Comparison of ENCODE assay signal across 20 mouse cellular contexts in the genomic region with DNA sequence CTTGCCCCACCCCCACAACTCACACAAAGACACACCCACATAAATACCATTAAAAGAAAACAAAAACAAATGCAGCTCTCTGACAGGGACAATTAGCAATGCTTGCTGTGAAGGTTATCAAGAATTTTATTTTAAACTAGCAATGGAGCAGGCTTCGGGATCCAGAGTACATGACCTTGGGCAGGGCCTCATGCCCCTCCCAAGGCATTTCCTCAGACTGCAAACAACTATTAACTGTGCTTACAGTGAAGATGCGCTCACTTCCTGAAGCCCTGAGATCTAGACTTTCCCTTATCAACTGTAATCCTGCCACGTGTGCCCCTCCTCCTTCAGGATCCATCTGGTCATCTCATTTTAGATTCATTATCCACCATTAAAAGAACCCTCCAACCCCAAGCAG. TPM values are rescaled to one million over a fixed set of nuclear protein-coding genes. Genes with fewer than 3 reads are reported as not detected.
A peak's percentile ranks its signal among the peaks of the same experiment; 100 is the strongest.
DNase-seq lines count a peak whose midpoint lies in the region; TF ChIP-seq lines count a peak whose summit lies in the region.
"Had no signal": no experiment of that assay in that cellular context is flagged by ENCODE, and none has a peak within 500 bp of the region (broad histone marks: within the 10 kb centered on the region; RNA-seq: fewer than 3 reads in every experiment).

No protein-coding gene starts in this region.

- H3K9ac ChIP-seq in ES-Bruce4 (ENCODE audit: low read depth, poor library complexity, severe bottlenecking) (no peak overlapping the region), ES-E14 (ENCODE audit: insufficient read depth, low read depth, low read length, poor library complexity, severe bottlenecking) (no peak overlapping the region)
- H3K9ac ChIP-seq: forebrain, postnatal 0 days; heart, embryonic 13.5 days; hindbrain, embryonic 15.5 days; kidney, embryonic 15.5 days; limb, embryonic 13.5 days; midbrain, embryonic 13.5 days had no signal

- 65% methylated on average over 3 of the region's 3 CpGs for WGBS in heart, embryonic 10.5 days
- WGBS in midbrain, embryonic 10.5 days: 85% methylated on average over 3 of the region's 3 CpGs

- peaks cover 7% of the 10 kb centered on the region; the same call in 1 of the 2 replicates for H3K4me1 ChIP-seq in heart, embryonic 10.5 days
- H3K4me1 ChIP-seq in ES-Bruce4 (ENCODE audit: control insufficient read depth, insufficient read depth, low read length): no peaks in the 10 kb centered on the region
- H3K4me1 ChIP-seq in ES-E14 (ENCODE audit: control insufficient read depth in 2 of 2, insufficient read depth in 2 of 2, low read length in 2 of 2, poor library complexity in 1 of 2): peaks cover 2 to 7% of the 10 kb centered on the region in 2 experiments; a peak in 3 of 4 replicates
- no peaks in the 10 kb centered on the region for H3K4me1 ChIP-seq in midbrain, embryonic 10.5 days
- H3K4me1 ChIP-seq: hindbrain, embryonic 15.5 days; midbrain, embryonic 13.5 days had no signal

- no peak overlapping the region for H3K27ac ChIP-seq in heart, embryonic 10.5 days
- peak overlapping the region; percentile 3; the same call in 1 of the 2 replicates for H3K27ac ChIP-seq in ES-Bruce4 (ENCODE audit: insufficient read depth, low read length)
- peak overlapping the region; percentile 14; the same call in 1 of the 2 replicates for H3K27ac ChIP-seq in ES-E14 (ENCODE audit: insufficient read depth, low read depth, low read length, poor library complexity, severe bottlenecking)
- H3K27ac ChIP-seq in midbrain, embryonic 10.5 days (replicated peaks): no peak overlapping the region
- H3K27ac ChIP-seq in layer of hippocampus, adult 2 months: no peak overlapping the region
- H3K27ac ChIP-seq: heart, embryonic 13.5 days; hindbrain, embryonic 10.5 days; hindbrain, embryonic 15.5 days; kidney, embryonic 15.5 days; limb, embryonic 13.5 days; midbrain, embryonic 13.5 days had no signal

- intact Hi-C loops in heart, postnatal 36 days (cut with DNase I): no loop called here

- no peaks in the 10 kb centered on the region for H3K9me3 ChIP-seq in heart, embryonic 10.5 days
- H3K9me3 ChIP-seq in ES-Bruce4 (replicated peaks; ENCODE audit: control insufficient read depth, insufficient read depth, low read length, poor library complexity, severe bottlenecking) (no peaks in the 10 kb centered on the region), ES-E14 (ENCODE audit: control insufficient read depth, insufficient read depth, low read depth, low read length) (no peaks in the 10 kb centered on the region)
- H3K9me3 ChIP-seq in midbrain, embryonic 10.5 days (replicated peaks): peaks cover 5% of the 10 kb centered on the region; the same call in 1 of the 2 replicates
- H3K9me3 ChIP-seq: heart, embryonic 13.5 days; hindbrain, embryonic 15.5 days had no signal

- H3K27me3 ChIP-seq in heart, embryonic 10.5 days (ENCODE audit: insufficient read depth, poor library complexity, severe bottlenecking): no peaks in the 10 kb centered on the region
- no peaks in the 10 kb centered on the region for H3K27me3 ChIP-seq in ES-Bruce4 (ENCODE audit: control insufficient read depth, insufficient read depth, low read length, poor library complexity, severe bottlenecking)
- H3K27me3 ChIP-seq in midbrain, embryonic 10.5 days (ENCODE audit: low read depth, poor library complexity, severe bottlenecking): no peaks in the 10 kb centered on the region
- H3K27me3 ChIP-seq: heart, embryonic 13.5 days; hindbrain, embryonic 15.5 days; kidney, embryonic 15.5 days; limb, embryonic 13.5 days; megakaryocyte, embryonic 14.5 days; midbrain, embryonic 13.5 days had no signal

- no peak for TF ChIP-seq EP300 in ES-Bruce4 (IDR thresholded peaks at IDR 0.05; ENCODE audit: insufficient read depth, low read depth, low read length)

- peak; percentile 38 for DNase-seq in heart, embryonic 10.5 days (ENCODE audit: low spot score)
- DNase-seq in heart, postnatal 36 days: no peak
- DNase-seq in ES-E14 (ENCODE audit: low read depth, low spot score): no peak
- peak; percentile 65 for DNase-seq in lung, postnatal 36 days
- no peak for DNase-seq in midbrain, embryonic 10.5 days (ENCODE audit: low spot score)
- no peak for DNase-seq in layer of hippocampus, adult 2 months (ENCODE audit: low spot score in 2 of 2)
- DNase-seq: adrenal gland, postnatal 25 days; cerebellum, adult 18-20 months; cerebellum, postnatal 10 days; forebrain, postnatal 0 days; kidney, adult 11 months had no signal

- in situ Hi-C loops in ES-E14 (cut with MboI; ENCODE audit: low sequenced_read_pairs in 2 of 2, unreplicated experiment in 2 of 2): no loop called here

- no peak for TF ChIP-seq POLR2A in ES-Bruce4 (IDR thresholded peaks at IDR 0.05; ENCODE audit: insufficient read depth, low read length)

- TF ChIP-seq CTCF in ES-Bruce4 (IDR thresholded peaks at IDR 0.05; ENCODE audit: low read depth, low read length): no peak
- no peak for TF ChIP-seq CTCF in layer of hippocampus, adult 2 months (conservative IDR thresholded peaks at IDR 0.05)

- H3K4me3 ChIP-seq in heart, embryonic 10.5 days: no peak overlapping the region
- H3K4me3 ChIP-seq in ES-Bruce4 (ENCODE audit: low read depth, low read length): no peak overlapping the region
- H3K4me3 ChIP-seq in ES-E14 (ENCODE audit: insufficient read depth in 1 of 2, low read depth in 1 of 2, low read length in 2 of 2, poor library complexity in 1 of 2, severe bottlenecking in 1 of 2): no peak overlapping the region
- no peak overlapping the region for H3K4me3 ChIP-seq in midbrain, embryonic 10.5 days
- H3K4me3 ChIP-seq in layer of hippocampus, adult 2 months: no peak overlapping the region
- H3K4me3 ChIP-seq: erythroblast, embryonic 14.5 days; heart, embryonic 13.5 days; hindbrain, embryonic 10.5 days; hindbrain, embryonic 15.5 days; kidney, embryonic 15.5 days; limb, embryonic 13.5 days; midbrain, embryonic 13.5 days had no signal

- peaks cover 15% of the 10 kb centered on the region for H3K36me3 ChIP-seq in heart, embryonic 10.5 days
- H3K36me3 ChIP-seq in ES-Bruce4 (ENCODE audit: control insufficient read depth, insufficient read depth, low read length, poor library complexity, severe bottlenecking) (peaks cover 5% of the 10 kb centered on the region), ES-E14 (ENCODE audit: control insufficient read depth, insufficient read depth, low read length, poor library complexity, severe bottlenecking) (peaks cover 4% of the 10 kb centered on the region; the same call in 1 of the 2 replicates)
- H3K36me3 ChIP-seq in midbrain, embryonic 10.5 days: peaks cover 26% of the 10 kb centered on the region

TF ChIP-seq in ES-E14, 5 proteins besides CTCF, POLR2A, EP300 and RAD21:
- TF ChIP-seq CHD2 (IDR thresholded peaks at IDR 0.05; ENCODE audit: low read depth, low read length): no peak
- TF ChIP-seq HCFC1 (IDR thresholded peaks at IDR 0.05; ENCODE audit: borderline replicate concordance, insufficient read depth, low read length): no peak
- TF ChIP-seq ZC3H11A (IDR thresholded peaks at IDR 0.05; ENCODE audit: borderline replicate concordance, low read depth, low read length): no peak
- no peak for TF ChIP-seq ZNF384 (IDR thresholded peaks at IDR 0.05; ENCODE audit: low read depth, low read length)
- TF ChIP-seq MAFK (IDR thresholded peaks at IDR 0.05; ENCODE audit: insufficient read depth, low read depth, low read length): no peak

RNA-seq across cellular contexts. Expression of a gene that starts 36.6 kb away (rescaled TPM):
- 2.0 and 2.4 TPM in 2 replicates for polyA plus RNA-seq in heart, embryonic 10.5 days (2016; fragmentation: Nextera tagmentation; extraction: Ambion mirVana)
- 10 to 100 TPM; 10.8 to 11.6 TPM for total RNA-seq in heart, postnatal 36 days (2021)
- polyA plus RNA-seq in ES-Bruce4 (2011; ENCODE audit: insufficient read depth, insufficient read length, low read depth, missing spikeins): 53.8 and 55.5 TPM in 2 replicates
- 7.6 and 10.2 TPM in 2 replicates for total RNA-seq in ES-E14 (2012; rRNA removed)
- polyA plus RNA-seq in midbrain, embryonic 10.5 days (2016; fragmentation: Nextera tagmentation; extraction: Ambion mirVana): 1.5 and 1.7 TPM in 2 replicates
- total RNA-seq in layer of hippocampus, adult 2 months (2021): 10 to 100 TPM; 28.2 to 28.3 TPM

Comparison
In these comparisons a context has a peak if more than half of its experiments do, and no peak if none do; other contexts are left out.
1. DNase-seq: peak in heart, embryonic 10.5 days (single experiment) and lung, postnatal 36 days (single experiment); none in heart, postnatal 36 days (0 of 2), ES-E14 (single experiment), midbrain, embryonic 10.5 days (single experiment) and layer of hippocampus, adult 2 months (0 of 2).
2. H3K27ac ChIP-seq: peak in ES-Bruce4 (single experiment) and ES-E14 (single experiment); none in heart, embryonic 10.5 days (single experiment), midbrain, embryonic 10.5 days (single experiment) and layer of hippocampus, adult 2 months (single experiment).